Mouse (Mus musculus) embryonic facial prominence, embryonic 13.5 days (tissue): ENCODE data around the gene Vmn2r73. TPM values are rescaled to one million over a fixed set of nuclear protein-coding genes. Genes with fewer than 3 reads are reported as not detected.
A peak's percentile ranks its signal among the peaks of the same experiment; 100 is the strongest.
"Not testable (repeated sequence)": the region's sequence is repeated elsewhere in the genome, so short reads cannot be mapped to it uniquely, and the experiment has no call there.

Experiments
- ATAC-seq: fragments of 200-750 bp; cut with Nextera tagmentation; 2 replicates; pipeline ENCODE4 v1.8.0; 2017; ENCODE audit warnings: low read depth; ENCODE audit not compliant: insufficient number of reproducible peaks, insufficient read depth, low FRiP score, low TSS enrichment
- H3K27ac ChIP-seq: fragments of 300-500 bp; sonication (generic); 2 replicates; pipeline ENCODE4 v1.5.1; 2015; ENCODE audit warnings: moderate library complexity, mild to moderate bottlenecking, inconsistent platforms
- H3K27me3 ChIP-seq: fragments of 300-500 bp; sonication (generic); 2 replicates; pipeline ENCODE4 v1.6.1; 2015; ENCODE audit warnings: mild to moderate bottlenecking, inconsistent platforms
- H3K36me3 ChIP-seq: fragments of 300-500 bp; sonication (generic); 2 replicates; pipeline ENCODE4 v1.6.1; 2015; ENCODE audit warnings: mild to moderate bottlenecking, inconsistent platforms
- H3K4me1 ChIP-seq: fragments of 300-500 bp; sonication (generic); 2 replicates; pipeline ENCODE4 v1.6.1; 2015; ENCODE audit warnings: inconsistent platforms
- H3K4me2 ChIP-seq: fragments of 300-500 bp; sonication (generic); 2 replicates; pipeline ENCODE4 v1.6.1; 2015; ENCODE audit warnings: moderate library complexity, mild to moderate bottlenecking, inconsistent platforms
- H3K4me3 ChIP-seq: fragments of 300-500 bp; sonication (generic); 2 replicates; pipeline ENCODE4 v1.5.1; 2015; ENCODE audit warnings: mild to moderate bottlenecking, inconsistent platforms
- H3K9ac ChIP-seq: fragments of 300-500 bp; sonication (generic); 2 replicates; pipeline ENCODE4 v1.6.1; 2015; ENCODE audit warnings: mild to moderate bottlenecking, inconsistent platforms
- H3K9me3 ChIP-seq: fragments of 300-500 bp; sonication (generic); 2 replicates; pipeline ENCODE4 v1.6.1; 2016; ENCODE audit warnings: inconsistent platforms
- WGBS: fragments of 180-500 bp; shearing (Covaris S2); methylation state at CpG from one replicate; pipeline ENCODE4 v1.1.7; 2015; ENCODE audit warnings: mixed read lengths; 5-methylcytosine and 5-hydroxymethylcytosine counted together
- polyA plus RNA-seq: library from polyadenylated mRNA; unstranded; fragments of >200 nt; fragmentation: Nextera tagmentation; extraction: Ambion mirVana; gene quantifications from 2 replicates; pipeline ENCODE4 v1.2.1, GENCODE M21; 2015

Vmn2r73 gene
- polyA plus RNA-seq = not detected in 2 replicates

GRCm38 (mm10) chr7:85876166-85876565, at the start of gene Vmn2r73:
Gene Vmn2r73 (minus strand): TSS chr7:85876266.
- H3K4me2 ChIP-seq = no peak within 1 kb of the TSS
- no peaks in the 10 kb centered on the region for H3K36me3 ChIP-seq
- no peak within 1 kb of the TSS for H3K9ac ChIP-seq
- H3K4me1 ChIP-seq = no peaks in the 10 kb centered on the region
- 78% methylated on average over 1 of the region's 1 CpGs for WGBS
- H3K4me3 ChIP-seq = no peak within 1 kb of the TSS
- no peak within 1 kb of the TSS for H3K27ac ChIP-seq
- no peak for ATAC-seq
- H3K27me3 ChIP-seq = no peaks in the 10 kb centered on the region
- no peaks in the 10 kb centered on the region for H3K9me3 ChIP-seq

DNA sequence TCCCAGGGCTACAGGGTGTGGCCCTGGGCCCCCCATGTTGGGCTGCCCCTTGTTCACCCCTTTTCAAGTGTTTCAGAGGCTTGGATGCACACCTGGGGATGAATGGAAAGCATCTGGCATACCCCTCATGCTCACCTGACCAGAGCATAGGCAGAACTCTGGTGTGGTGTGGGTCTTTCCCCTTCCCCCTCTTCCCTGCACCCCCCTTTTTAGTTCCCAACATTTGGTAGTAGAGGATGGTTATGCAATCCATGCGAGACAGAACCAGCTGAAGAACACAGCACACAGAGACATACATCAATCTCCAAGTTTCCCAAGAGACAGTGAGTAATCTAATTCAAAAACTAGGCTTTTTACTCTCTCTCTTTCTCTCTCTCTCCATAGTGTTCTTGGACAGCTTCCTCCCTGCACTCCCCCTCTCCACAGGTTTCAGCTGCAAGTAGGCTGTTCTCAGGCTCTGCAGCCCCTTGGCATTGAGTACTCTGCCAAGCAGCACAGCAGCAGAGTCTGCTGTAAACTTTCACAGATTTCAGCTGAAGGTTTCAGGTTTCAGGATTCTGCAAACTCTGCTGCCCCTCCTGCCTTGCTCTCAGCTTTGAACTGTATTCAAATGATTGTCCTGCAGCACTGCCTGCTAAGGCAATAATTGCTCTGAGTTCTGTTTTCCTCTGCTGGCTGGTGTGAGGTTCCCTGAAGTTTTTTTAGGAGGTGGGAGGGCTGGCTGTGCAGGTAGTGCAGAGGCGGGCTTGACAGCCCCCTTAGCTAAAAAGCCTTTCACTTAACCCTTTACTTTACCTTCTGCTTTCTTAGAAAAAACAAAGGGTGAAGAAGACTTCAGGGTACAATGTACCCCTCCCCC, 35.7 kb downstream of the Vmn2r73 start:
- 0 out of 2 replicates have a peak, but pooled peaks have one; percentile 37 for ATAC-seq
- Histone ChIP-seq H3K9ac (no peak overlapping the region), H3K27me3 (no peaks in the 10 kb centered on the region), H3K36me3 (no peaks in the 10 kb centered on the region), H3K4me3 (no peak overlapping the region), H3K4me1 (no peaks in the 10 kb centered on the region), H3K4me2 (no peak overlapping the region), H3K9me3 (no peaks in the 10 kb centered on the region), H3K27ac (no peak overlapping the region)
- WGBS = 9% methylated on average over 2 of the region's 2 CpGs

GRCm38 (mm10) chr7:85818092-85818491, 58.0 kb downstream of the Vmn2r73 start:
- not testable (repeated sequence) for H3K27ac ChIP-seq, H3K36me3 ChIP-seq, H3K9ac ChIP-seq, H3K4me1 ChIP-seq, H3K27me3 ChIP-seq, H3K4me2 ChIP-seq, H3K4me3 ChIP-seq, H3K9me3 ChIP-seq, ATAC-seq
- WGBS = 14% methylated on average over 6 of the region's 6 CpGs

Other genes with a start within 250 kb of the Vmn2r73 start
- gene Vmn2r72, start 121.2 kb downstream of the Vmn2r73 start, polyA plus RNA-seq = not detected in 2 replicates
- not detected in 2 replicates for gene Vmn2r74, start 85.4 kb upstream of the Vmn2r73 start, polyA plus RNA-seq